8 mouse cellular contexts compared by ENCODE assay signal in the genomic region with DNA sequence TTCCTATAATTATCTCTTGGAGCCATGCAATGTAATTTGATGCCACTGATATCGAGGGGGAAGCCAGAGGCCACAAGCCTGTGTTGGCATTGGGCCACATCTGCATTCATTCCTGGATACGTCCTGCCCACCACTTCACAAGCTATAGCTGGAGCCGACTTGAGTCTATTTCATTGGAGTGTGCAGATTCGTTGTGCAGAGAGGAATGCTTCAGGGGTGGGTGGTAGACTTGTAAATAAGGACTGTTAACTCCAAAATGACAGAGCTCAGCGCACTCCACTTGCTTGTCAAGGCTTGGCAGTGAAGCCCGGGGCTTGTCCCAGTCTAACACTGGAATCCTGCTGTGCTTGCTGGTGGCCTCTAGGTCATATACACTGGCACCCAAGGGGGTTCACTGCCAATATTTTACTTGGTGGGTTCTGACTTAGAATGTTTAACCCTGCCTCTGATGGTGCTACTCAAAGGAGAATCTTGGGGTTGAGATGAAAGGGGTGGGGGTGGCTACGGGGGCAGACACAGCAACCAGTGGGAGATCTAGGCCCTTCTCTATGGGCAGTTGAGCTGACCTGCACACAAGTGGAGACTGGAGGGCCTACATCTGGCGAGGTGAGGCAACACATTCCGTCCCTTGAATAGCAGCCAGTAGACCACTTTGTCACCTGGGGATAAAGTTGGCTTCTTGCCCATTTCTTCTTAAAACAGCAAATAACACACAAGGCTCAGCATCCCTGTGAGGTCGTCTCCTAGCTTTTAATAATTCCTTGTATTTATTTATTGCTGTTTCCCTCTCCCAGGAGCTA.
DNase-seq lines count a peak whose midpoint lies in the region; ATAC-seq and TF ChIP-seq lines count a peak whose summit lies in the region.

No protein-coding gene starts in this region.

- TF ChIP-seq POLR2A in cerebellum, adult 2 months (IDR thresholded peaks at IDR 0.05; ENCODE audit: borderline replicate concordance, insufficient read depth, low read length): no peak

- 0 out of 2 replicates have a peak overlapping the region, but pooled peaks have one; percentile 10 for H3K4me2 ChIP-seq in embryonic facial prominence, embryonic 14.5 days (ENCODE audit: low read depth, low read length)
- H3K4me2 ChIP-seq in intestine, embryonic 15.5 days (replicated peaks): no peak overlapping the region

- ATAC-seq in embryonic facial prominence, embryonic 14.5 days (ENCODE audit: low read depth): peak; percentile 87
- peak; percentile 76 for ATAC-seq in intestine, embryonic 15.5 days

- no peak overlapping the region for H3K9ac ChIP-seq in embryonic facial prominence, embryonic 14.5 days (ENCODE audit: low read depth, low read length)
- no peak overlapping the region for H3K9ac ChIP-seq in intestine, embryonic 15.5 days

- H3K4me1 ChIP-seq in embryonic facial prominence, embryonic 14.5 days (ENCODE audit: control insufficient read depth, insufficient read depth, low read length): peaks cover 11% of the 10 kb centered on the region
- H3K4me1 ChIP-seq in intestine, embryonic 15.5 days (replicated peaks): peaks cover 10% of the 10 kb centered on the region
- H3K4me1 ChIP-seq in cerebellum, adult 2 months (ENCODE audit: control insufficient read depth, insufficient read depth, low read length): no peaks in the 10 kb centered on the region

- 0 out of 2 replicates have a peak, but pooled peaks cover 12% of the 10 kb centered on the region for H3K36me3 ChIP-seq in embryonic facial prominence, embryonic 14.5 days (ENCODE audit: control insufficient read depth, insufficient read depth, low read length)
- H3K36me3 ChIP-seq in intestine, embryonic 15.5 days: no peaks in the 10 kb centered on the region

- no peak overlapping the region for H3K4me3 ChIP-seq in embryonic facial prominence, embryonic 14.5 days (ENCODE audit: low read depth, low read length)
- H3K4me3 ChIP-seq in intestine, embryonic 15.5 days (replicated peaks): no peak overlapping the region
- H3K4me3 ChIP-seq in cerebellum, adult 2 months (replicated peaks; ENCODE audit: insufficient read depth, low read depth, low read length): no peak overlapping the region

- WGBS in embryonic facial prominence, embryonic 14.5 days: 31% methylated on average over 10 of the region's 10 CpGs
- 42% methylated on average over 10 of the region's 10 CpGs for WGBS in intestine, embryonic 15.5 days
- WGBS in cerebellum, adult 2 months: 22% methylated on average over 10 of the region's 10 CpGs

- peak; percentile 90 for DNase-seq in heart, adult 11 months
- no peak for DNase-seq in heart, adult 8-10 months (ENCODE audit: low spot score)
- peak; percentile 60 for DNase-seq in 3T3-L1 (ENCODE audit: low read depth, low spot score)
- DNase-seq in embryonic facial prominence, embryonic 14.5 days (ENCODE audit: low spot score): peak; percentile 89
- no peak for DNase-seq in cerebellum, adult 2 months
- DNase-seq in layer of hippocampus, adult 9-10 months (ENCODE audit: low spot score): no peak
- DNase-seq in layer of hippocampus, adult 18-20 months (ENCODE audit: low spot score in 2 of 2): no peak

- H3K27ac ChIP-seq in embryonic facial prominence, embryonic 14.5 days (replicated peaks; ENCODE audit: low read depth, low read length): peak overlapping the region; percentile 12; the same call in 1 of the 2 replicates
- peak overlapping the region; percentile 67; the same call in 1 of the 2 replicates for H3K27ac ChIP-seq in intestine, embryonic 15.5 days
- H3K27ac ChIP-seq in cerebellum, adult 2 months (ENCODE audit: insufficient read depth, low read length): no peak overlapping the region

- TF ChIP-seq CTCF in cerebellum, adult 2 months (IDR thresholded peaks at IDR 0.05; ENCODE audit: borderline replicate concordance, insufficient read depth, low read depth, low read length): no peak

- H3K9me3 ChIP-seq in embryonic facial prominence, embryonic 14.5 days (ENCODE audit: control insufficient read depth, low read length): 0 out of 2 replicates have a peak, but pooled peaks cover 4% of the 10 kb centered on the region
- H3K9me3 ChIP-seq in intestine, embryonic 15.5 days: no peaks in the 10 kb centered on the region

- no peaks in the 10 kb centered on the region for H3K27me3 ChIP-seq in embryonic facial prominence, embryonic 14.5 days (replicated peaks; ENCODE audit: control insufficient read depth, insufficient read depth, low read length)
- no peaks in the 10 kb centered on the region for H3K27me3 ChIP-seq in intestine, embryonic 15.5 days (replicated peaks)
- H3K27me3 ChIP-seq in cerebellum, adult 2 months (ENCODE audit: control insufficient read depth, insufficient read depth, low read length): no peaks in the 10 kb centered on the region

Comparison
In these comparisons a context has a peak if more than half of its experiments do, and no peak if none do; other contexts are left out.
1. DNase-seq: peak in heart, adult 11 months (single experiment), 3T3-L1 (single experiment) and embryonic facial prominence, embryonic 14.5 days (single experiment); none in heart, adult 8-10 months (single experiment), cerebellum, adult 2 months (0 of 2), layer of hippocampus, adult 9-10 months (single experiment) and layer of hippocampus, adult 18-20 months (0 of 2).